22 mouse cellular contexts compared by ENCODE assay signal in genomic region chr17:25679818-25680217, GRCm38 (mm10). TPM values are rescaled to one million over a fixed set of nuclear protein-coding genes. Genes with fewer than 3 reads are reported as not detected.
DNase-seq lines count a peak whose midpoint lies in the region; ATAC-seq lines count a peak whose summit lies in the region.
"Had no signal": no experiment of that assay in that cellular context is flagged by ENCODE, and none has a peak within 500 bp of the region (broad histone marks: within the 10 kb centered on the region; RNA-seq: fewer than 3 reads in every experiment).

No protein-coding gene starts in this region.

- no peak overlapping the region for H3K4me3 ChIP-seq in neural tube, embryonic 12.5 days
- H3K4me3 ChIP-seq in neural tube, embryonic 15.5 days (replicated peaks): no peak overlapping the region
- H3K4me3 ChIP-seq in embryonic facial prominence, embryonic 10.5 days: no peak overlapping the region
- H3K4me3 ChIP-seq in hindbrain, embryonic 11.5 days (ENCODE audit: low read depth, low read length): no peak overlapping the region
- H3K4me3 ChIP-seq in neural tube, embryonic 13.5 days: no peak overlapping the region
- H3K4me3 ChIP-seq: limb, embryonic 13.5 days; liver, embryonic 15.5 days had no signal

- no peak overlapping the region for H3K9ac ChIP-seq in neural tube, embryonic 12.5 days
- H3K9ac ChIP-seq in neural tube, embryonic 15.5 days (replicated peaks): no peak overlapping the region
- H3K9ac ChIP-seq in hindbrain, embryonic 11.5 days (ENCODE audit: low read depth, low read length): no peak overlapping the region
- 0 out of 2 replicates have a peak overlapping the region, but pooled peaks have one; percentile 34 for H3K9ac ChIP-seq in neural tube, embryonic 13.5 days
- H3K9ac ChIP-seq: limb, embryonic 13.5 days; liver, embryonic 15.5 days had no signal

- peaks cover 16% of the 10 kb centered on the region for H3K4me1 ChIP-seq in neural tube, embryonic 12.5 days
- peaks cover 9% of the 10 kb centered on the region for H3K4me1 ChIP-seq in neural tube, embryonic 15.5 days
- peaks cover 14% of the 10 kb centered on the region for H3K4me1 ChIP-seq in embryonic facial prominence, embryonic 10.5 days
- H3K4me1 ChIP-seq in hindbrain, embryonic 11.5 days (replicated peaks; ENCODE audit: control insufficient read depth, insufficient read depth, low read length): peaks cover 8% of the 10 kb centered on the region; the same call in 1 of the 2 replicates
- peaks cover 15% of the 10 kb centered on the region for H3K4me1 ChIP-seq in neural tube, embryonic 13.5 days (replicated peaks)
- H3K4me1 ChIP-seq: limb, embryonic 13.5 days; liver, embryonic 15.5 days had no signal

- peak; percentile 37; the same call in 1 of the 2 replicates for ATAC-seq in neural tube, embryonic 12.5 days (ENCODE audit: low FRiP score, low read depth)
- ATAC-seq in neural tube, embryonic 15.5 days (ENCODE audit: low FRiP score): no peak; the same call in 1 of the 2 replicates
- ATAC-seq in hindbrain, embryonic 11.5 days (ENCODE audit: low FRiP score): peak; percentile 47; the same call in 1 of the 2 replicates
- ATAC-seq in neural tube, embryonic 13.5 days (ENCODE audit: low read depth): no peak
- ATAC-seq: CD4-positive, CD25-positive, alpha-beta regulatory T cell, adult 4 months had no signal

- H3K27ac ChIP-seq in neural tube, embryonic 12.5 days: no peak overlapping the region
- H3K27ac ChIP-seq in neural tube, embryonic 15.5 days (replicated peaks): no peak overlapping the region
- H3K27ac ChIP-seq in embryonic facial prominence, embryonic 10.5 days (replicated peaks): 0 out of 2 replicates have a peak overlapping the region, but pooled peaks have one; percentile 40
- H3K27ac ChIP-seq in hindbrain, embryonic 11.5 days (ENCODE audit: low read depth, low read length): 0 out of 2 replicates have a peak overlapping the region, but pooled peaks have one; percentile 13
- no peak overlapping the region for H3K27ac ChIP-seq in neural tube, embryonic 13.5 days (replicated peaks)
- H3K27ac ChIP-seq: limb, embryonic 13.5 days; liver, embryonic 15.5 days had no signal

- DNase-seq in embryonic facial prominence, embryonic 10.5 days (ENCODE audit: low spot score): no peak
- no peak for DNase-seq in hindbrain, embryonic 11.5 days (ENCODE audit: low spot score)
- DNase-seq in left cerebral cortex, adult 8-10 months (ENCODE audit: low spot score in 2 of 2): no peak
- DNase-seq in lung, postnatal 4 days: no peak
- DNase-seq in urinary bladder, postnatal 14 days (ENCODE audit: low spot score): no peak
- DNase-seq: cerebellum, adult 8-10 months; heart, postnatal 36 days; kidney, adult 18-20 months; kidney, postnatal 25 days; lung, postnatal 14 days; right cerebral cortex, adult 18-20 months; spleen, adult 18-20 months; thymus, postnatal 14 days had no signal

- H3K9me3 ChIP-seq in neural tube, embryonic 12.5 days: peaks cover 8% of the 10 kb centered on the region; the same call in 1 of the 2 replicates
- H3K9me3 ChIP-seq in neural tube, embryonic 15.5 days (replicated peaks): no peaks in the 10 kb centered on the region
- H3K9me3 ChIP-seq in embryonic facial prominence, embryonic 10.5 days: 0 out of 2 replicates have a peak, but pooled peaks cover 4% of the 10 kb centered on the region
- no peaks in the 10 kb centered on the region for H3K9me3 ChIP-seq in hindbrain, embryonic 11.5 days (ENCODE audit: control insufficient read depth, low read length)
- 0 out of 2 replicates have a peak, but pooled peaks cover 4% of the 10 kb centered on the region for H3K9me3 ChIP-seq in neural tube, embryonic 13.5 days
- H3K9me3 ChIP-seq: liver, embryonic 15.5 days had no signal

- peak overlapping the region; percentile 30 for H3K4me2 ChIP-seq in neural tube, embryonic 12.5 days (replicated peaks)
- no peak overlapping the region for H3K4me2 ChIP-seq in neural tube, embryonic 15.5 days
- peak overlapping the region; percentile 17; the same call in 1 of the 2 replicates for H3K4me2 ChIP-seq in hindbrain, embryonic 11.5 days (replicated peaks; ENCODE audit: low read depth, low read length)
- H3K4me2 ChIP-seq in neural tube, embryonic 13.5 days: no peak overlapping the region
- H3K4me2 ChIP-seq: heart, embryonic 11.5 days; limb, embryonic 13.5 days; liver, embryonic 15.5 days had no signal

- WGBS in neural tube, embryonic 12.5 days: 2% methylated on average over 5 of the region's 5 CpGs
- WGBS in neural tube, embryonic 15.5 days: 4% methylated on average over 5 of the region's 5 CpGs
- WGBS in embryonic facial prominence, embryonic 10.5 days: 11% methylated on average over 5 of the region's 5 CpGs
- WGBS in hindbrain, embryonic 11.5 days: 12% methylated on average over 5 of the region's 5 CpGs
- 3% methylated on average over 5 of the region's 5 CpGs for WGBS in neural tube, embryonic 13.5 days

- no peaks in the 10 kb centered on the region for H3K27me3 ChIP-seq in neural tube, embryonic 12.5 days (replicated peaks)
- no peaks in the 10 kb centered on the region for H3K27me3 ChIP-seq in neural tube, embryonic 15.5 days (replicated peaks)
- no peaks in the 10 kb centered on the region for H3K27me3 ChIP-seq in embryonic facial prominence, embryonic 10.5 days (replicated peaks; ENCODE audit: low read depth, poor library complexity, severe bottlenecking)
- no peaks in the 10 kb centered on the region for H3K27me3 ChIP-seq in hindbrain, embryonic 11.5 days (ENCODE audit: control insufficient read depth, insufficient read depth, low read length)
- no peaks in the 10 kb centered on the region for H3K27me3 ChIP-seq in neural tube, embryonic 13.5 days

- no peaks in the 10 kb centered on the region for H3K36me3 ChIP-seq in neural tube, embryonic 12.5 days
- H3K36me3 ChIP-seq in neural tube, embryonic 15.5 days: no peaks in the 10 kb centered on the region
- H3K36me3 ChIP-seq in embryonic facial prominence, embryonic 10.5 days (replicated peaks): no peaks in the 10 kb centered on the region
- no peaks in the 10 kb centered on the region for H3K36me3 ChIP-seq in hindbrain, embryonic 11.5 days (ENCODE audit: control insufficient read depth, insufficient read depth, low read length)
- no peaks in the 10 kb centered on the region for H3K36me3 ChIP-seq in neural tube, embryonic 13.5 days
- H3K36me3 ChIP-seq: limb, embryonic 13.5 days; liver, embryonic 15.5 days had no signal

RNA-seq across cellular contexts. Expression of gene Gng13, which starts 37.2 kb away (rescaled TPM):
- 1.6 and 2.1 TPM in 2 replicates for polyA plus RNA-seq in neural tube, embryonic 12.5 days (2016; fragmentation: Nextera tagmentation; extraction: Ambion mirVana)
- 8.0 and 8.3 TPM in 2 replicates for polyA plus RNA-seq in neural tube, embryonic 15.5 days (2015; fragmentation: Nextera tagmentation; extraction: Ambion mirVana)
- 1.8 and 2.5 TPM in 2 replicates for polyA plus RNA-seq in embryonic facial prominence, embryonic 10.5 days (2016; fragmentation: Nextera tagmentation; extraction: Ambion mirVana)
- polyA plus RNA-seq in hindbrain, embryonic 11.5 days (2014; fragmentation: Nextera tagmentation; extraction: Ambion mirVana): 1.8 and 2.5 TPM in 2 replicates
- 2.1 and 2.8 TPM in 2 replicates for polyA plus RNA-seq in neural tube, embryonic 13.5 days (2015; fragmentation: Nextera tagmentation; extraction: Ambion mirVana)
- 100 to 1,000 TPM; 125 to 148 (median 137) TPM for total RNA-seq in left cerebral cortex, adult 8-10 months (2022)
- total RNA-seq: gastrocnemius, postnatal 4 days; neutrophil, adult 5-6 weeks had no signal
- polyA plus RNA-seq: CD4-positive, CD25-positive, alpha-beta regulatory T cell, adult 4 months; liver, embryonic 15.5 days had no signal

RNA-seq across cellular contexts. Expression of gene Chtf18, which starts 47.4 kb away (rescaled TPM):
- 24.9 and 25.6 TPM in 2 replicates for polyA plus RNA-seq in neural tube, embryonic 12.5 days (2016; fragmentation: Nextera tagmentation; extraction: Ambion mirVana)
- 5.8 and 10.1 TPM in 2 replicates for polyA plus RNA-seq in neural tube, embryonic 15.5 days (2015; fragmentation: Nextera tagmentation; extraction: Ambion mirVana)
- 60.7 and 66.2 TPM in 2 replicates for polyA plus RNA-seq in embryonic facial prominence, embryonic 10.5 days (2016; fragmentation: Nextera tagmentation; extraction: Ambion mirVana)
- 11.9 and 14.4 TPM in 2 replicates for polyA plus RNA-seq in hindbrain, embryonic 11.5 days (2014; fragmentation: Nextera tagmentation; extraction: Ambion mirVana)
- 7.3 and 9.1 TPM in 2 replicates for polyA plus RNA-seq in neural tube, embryonic 13.5 days (2015; fragmentation: Nextera tagmentation; extraction: Ambion mirVana)
- 1 to 10 TPM; 1.8 to 3.1 (median 2.1) TPM for total RNA-seq in left cerebral cortex, adult 8-10 months (2022)

RNA-seq across cellular contexts. Expression of gene Rpusd1, which starts 47.7 kb away (rescaled TPM):
- 20.5 and 22.1 TPM in 2 replicates for polyA plus RNA-seq in neural tube, embryonic 12.5 days (2016; fragmentation: Nextera tagmentation; extraction: Ambion mirVana)
- polyA plus RNA-seq in neural tube, embryonic 15.5 days (2015; fragmentation: Nextera tagmentation; extraction: Ambion mirVana): 29.3 and 30.3 TPM in 2 replicates
- polyA plus RNA-seq in embryonic facial prominence, embryonic 10.5 days (2016; fragmentation: Nextera tagmentation; extraction: Ambion mirVana): 23.7 and 25.5 TPM in 2 replicates
- 17.2 and 18.0 TPM in 2 replicates for polyA plus RNA-seq in hindbrain, embryonic 11.5 days (2014; fragmentation: Nextera tagmentation; extraction: Ambion mirVana)
- polyA plus RNA-seq in neural tube, embryonic 13.5 days (2015; fragmentation: Nextera tagmentation; extraction: Ambion mirVana): 20.4 and 24.4 TPM in 2 replicates
- 10 to 100 TPM; 55.9 to 61.2 (median 58.2) TPM for total RNA-seq in left cerebral cortex, adult 8-10 months (2022)

RNA-seq across cellular contexts. Expression of gene Mslnl, which starts 56.0 kb away (rescaled TPM):
- not detected in 2 replicates for polyA plus RNA-seq in neural tube, embryonic 12.5 days (2016; fragmentation: Nextera tagmentation; extraction: Ambion mirVana)
- not detected in 2 replicates for polyA plus RNA-seq in neural tube, embryonic 15.5 days (2015; fragmentation: Nextera tagmentation; extraction: Ambion mirVana)
- polyA plus RNA-seq in embryonic facial prominence, embryonic 10.5 days (2016; fragmentation: Nextera tagmentation; extraction: Ambion mirVana): 0.11 TPM in 1 of 2 replicates, not detected in the other
- polyA plus RNA-seq in hindbrain, embryonic 11.5 days (2014; fragmentation: Nextera tagmentation; extraction: Ambion mirVana): not detected in 2 replicates
- not detected in 2 replicates for polyA plus RNA-seq in neural tube, embryonic 13.5 days (2015; fragmentation: Nextera tagmentation; extraction: Ambion mirVana)
- 1 to 10 TPM in 1 of 4 experiments, under 1 TPM in 3; 0.30 to 1.1 (median 0.70) TPM for total RNA-seq in left cerebral cortex, adult 8-10 months (2022)
- total RNA-seq: gastrocnemius, postnatal 4 days; heart, postnatal 36 days; neutrophil, adult 5-6 weeks had no signal
- polyA plus RNA-seq: CD4-positive, CD25-positive, alpha-beta regulatory T cell, adult 4 months; heart, embryonic 11.5 days; limb, embryonic 13.5 days; liver, embryonic 15.5 days had no signal

Comparison
In these comparisons a context has a peak if more than half of its experiments do, and no peak if none do; other contexts are left out.
1. ATAC-seq: peak in neural tube, embryonic 12.5 days (single experiment) and hindbrain, embryonic 11.5 days (single experiment); none in neural tube, embryonic 15.5 days (single experiment) and neural tube, embryonic 13.5 days (single experiment).
2. H3K4me2 ChIP-seq: peak in neural tube, embryonic 12.5 days (single experiment) and hindbrain, embryonic 11.5 days (single experiment); none in neural tube, embryonic 15.5 days (single experiment) and neural tube, embryonic 13.5 days (single experiment).
3. H3K27ac ChIP-seq: peak in embryonic facial prominence, embryonic 10.5 days (single experiment) and hindbrain, embryonic 11.5 days (single experiment); none in neural tube, embryonic 12.5 days (single experiment), neural tube, embryonic 15.5 days (single experiment) and neural tube, embryonic 13.5 days (single experiment).